Mouse (Mus musculus) limb, embryonic 12.5 days (tissue): Measurements from ENCODE around the gene Calca. TPM values are rescaled to one million over a fixed set of nuclear protein-coding genes. Genes with fewer than 3 reads are reported as not detected.
"Not testable (repeated sequence)": the region's sequence is repeated elsewhere in the genome, so short reads cannot be mapped to it uniquely, and the experiment has no call there.

Experiments
- ATAC-seq: fragments of 200-750 bp; cut with Nextera tagmentation; 2 replicates; pipeline ENCODE4 v1.8.0; 2017; ENCODE audit warnings: low read depth, moderate TSS enrichment; ENCODE audit not compliant: insufficient number of reproducible peaks, insufficient read depth, low FRiP score, low TSS enrichment
- H3K27ac ChIP-seq: fragments of 300-500 bp; sonication (generic); 2 replicates; pipeline ENCODE4 v1.5.1; 2016; ENCODE audit warnings: mild to moderate bottlenecking, moderate library complexity
- H3K27me3 ChIP-seq: fragments of 300-500 bp; sonication (generic); 2 replicates; pipeline ENCODE4 v1.6.1; 2016; ENCODE audit warnings: mild to moderate bottlenecking, moderate library complexity
- H3K36me3 ChIP-seq: fragments of 300-500 bp; sonication (generic); 2 replicates; pipeline ENCODE4 v1.6.1; 2016; ENCODE audit warnings: mild to moderate bottlenecking, moderate library complexity
- H3K4me1 ChIP-seq: fragments of 300-500 bp; sonication (generic); replicated peaks from 2 replicates; pipeline ENCODE4 v1.6.1; 2016
- H3K4me2 ChIP-seq: fragments of 300-500 bp; sonication (generic); 2 replicates; pipeline ENCODE4 v1.6.1; 2016; ENCODE audit warnings: mild to moderate bottlenecking, moderate library complexity
- H3K4me3 ChIP-seq: fragments of 300-500 bp; sonication (generic); replicated peaks from 2 replicates; pipeline ENCODE4 v1.5.1; 2016; ENCODE audit warnings: mild to moderate bottlenecking
- H3K9ac ChIP-seq: fragments of 300-500 bp; sonication (generic); replicated peaks from 2 replicates; pipeline ENCODE4 v1.6.1; 2016; ENCODE audit warnings: mild to moderate bottlenecking, moderate library complexity
- H3K9me3 ChIP-seq: fragments of 300-500 bp; sonication (generic); 2 replicates; pipeline ENCODE4 v1.6.1; 2016; ENCODE audit warnings: mild to moderate bottlenecking, moderate library complexity
- WGBS: fragments of 180-500 bp; shearing (Covaris S2); methylation state at CpG from one replicate; pipeline ENCODE4 v1.1.7; 2016; 5-methylcytosine and 5-hydroxymethylcytosine counted together
- polyA plus RNA-seq: library from polyadenylated mRNA; unstranded; fragments of >200 nt; fragmentation: Nextera tagmentation; extraction: Ambion mirVana; gene quantifications from 2 replicates; pipeline ENCODE4 v1.2.1, GENCODE M21; 2016

Gene Calca
- polyA plus RNA-seq = 0.86 and 1.1 TPM in 2 replicates

DNA sequence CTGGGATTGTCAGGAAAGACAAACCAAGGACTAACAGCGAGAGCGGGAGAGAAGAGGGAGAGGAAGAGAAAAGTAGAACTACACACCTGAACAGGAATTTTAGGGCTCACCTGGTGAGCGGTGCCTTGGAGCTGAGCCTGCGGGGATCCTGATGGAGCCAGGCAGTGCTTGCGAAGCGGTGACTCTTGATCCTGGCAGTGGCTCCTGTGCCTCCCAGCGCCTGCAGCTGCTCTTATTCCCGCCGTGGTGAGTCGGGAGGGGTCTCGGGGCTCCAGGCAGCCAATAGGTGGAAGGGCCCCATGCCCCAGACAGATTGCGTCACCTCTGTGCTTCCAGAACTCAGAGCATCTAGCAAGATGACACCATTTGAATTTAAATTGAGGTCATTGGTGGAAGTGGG is at the start of gene Calca:
Gene Calca, minus strand, starts transcription at position 256 of the 400 bp plus-strand sequence.
- no peak within 1 kb of the TSS for H3K9ac ChIP-seq
- H3K4me1 ChIP-seq = peaks cover 10% of the 10 kb centered on the region
- ATAC-seq = no peak
- no peaks in the 10 kb centered on the region for H3K9me3 ChIP-seq
- peaks cover 53% of the 10 kb centered on the region for H3K27me3 ChIP-seq
- H3K36me3 ChIP-seq = no peaks in the 10 kb centered on the region
- WGBS = under 1% methylated on average over 12 of the region's 12 CpGs
- peak within 1 kb of the TSS; percentile 74 for H3K4me2 ChIP-seq
- H3K4me3 ChIP-seq = peak within 1 kb of the TSS; percentile 38
- no peak within 1 kb of the TSS for H3K27ac ChIP-seq

DNA sequence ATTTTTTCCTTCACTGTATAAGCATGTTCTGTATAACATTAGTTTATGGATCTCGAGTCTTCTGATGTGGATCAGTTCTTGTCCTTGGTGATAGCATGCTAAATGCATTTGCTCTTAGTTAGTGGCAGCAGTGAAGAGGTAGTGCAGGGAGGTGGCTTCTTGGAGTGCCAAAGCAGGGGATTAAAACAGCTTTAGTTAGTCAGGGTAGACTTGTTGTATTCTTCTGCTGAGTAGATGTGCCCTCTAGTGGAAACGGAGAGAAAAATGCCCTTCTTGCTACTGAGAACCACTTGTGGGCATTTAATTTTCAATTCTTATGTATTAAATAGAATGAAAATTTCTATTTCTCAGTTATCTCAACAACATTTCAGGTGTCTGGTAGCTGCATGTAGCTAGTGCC is 36.5 kb upstream of the Calca start:
- H3K27ac ChIP-seq = no peak overlapping the region
- no peak overlapping the region for H3K4me3 ChIP-seq
- ATAC-seq = no peak
- H3K4me2 ChIP-seq = no peak overlapping the region
- no peaks in the 10 kb centered on the region for H3K4me1 ChIP-seq
- no peaks in the 10 kb centered on the region for H3K9me3 ChIP-seq
- H3K27me3 ChIP-seq = no peaks in the 10 kb centered on the region
- no peaks in the 10 kb centered on the region for H3K36me3 ChIP-seq
- 34% methylated on average over 2 of the region's 2 CpGs for WGBS
- no peak overlapping the region for H3K9ac ChIP-seq

- Histone ChIP-seq H3K4me2 (no peak overlapping the region), H3K9me3 (no peaks in the 10 kb centered on the region), H3K4me3 (no peak overlapping the region), H3K27ac (no peak overlapping the region), H3K4me1 (no peaks in the 10 kb centered on the region), H3K9ac (no peak overlapping the region), H3K27me3 (no peaks in the 10 kb centered on the region), H3K36me3 (no peaks in the 10 kb centered on the region)
- 88% methylated on average over 1 of the region's 1 CpGs for whole genome bisulfite sequencing
- no peak for ATAC-seq
These were observed 35.2 kb upstream of the Calca start for GRCm38 (mm10) chr7:114671405-114671804.

DNA sequence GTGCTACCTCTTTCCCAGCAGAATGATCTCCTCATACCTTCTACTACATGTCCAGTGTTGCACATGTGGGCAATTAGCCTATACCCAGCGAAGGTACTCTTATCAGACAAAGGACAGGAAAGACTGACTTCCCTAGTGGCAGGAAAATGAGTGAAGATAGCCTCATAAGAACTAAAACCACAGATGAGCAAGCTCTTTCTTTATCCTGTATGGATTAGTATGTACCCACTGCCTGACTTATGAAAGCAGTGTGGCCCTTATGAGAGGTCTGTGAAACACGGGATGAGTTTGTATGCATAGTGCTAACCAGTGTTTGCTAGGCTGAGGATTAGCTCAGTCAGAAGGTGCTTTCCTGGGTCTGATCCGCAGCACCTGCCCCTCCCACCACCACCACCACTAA is 13.6 kb upstream of the Calca start:
- no peaks in the 10 kb centered on the region for H3K4me1 ChIP-seq
- no peak for ATAC-seq

GRCm38 (mm10) chr7:114648791-114649190 is 12.6 kb upstream of the Calca start:
- H3K9ac ChIP-seq = no peak overlapping the region
- no peak for ATAC-seq

More for the DNA sequence above, 13.6 kb upstream of the Calca start:
- Histone ChIP-seq H3K9ac (no peak overlapping the region), H3K27ac (no peak overlapping the region), H3K9me3 (no peaks in the 10 kb centered on the region), H3K4me3 (no peak overlapping the region), H3K27me3 (0 out of 2 replicates have a peak, but pooled peaks cover 4% of the 10 kb centered on the region), H3K36me3 (no peaks in the 10 kb centered on the region), H3K4me2 (no peak overlapping the region)
- WGBS = 55% methylated on average over 3 of the region's 3 CpGs

DNA sequence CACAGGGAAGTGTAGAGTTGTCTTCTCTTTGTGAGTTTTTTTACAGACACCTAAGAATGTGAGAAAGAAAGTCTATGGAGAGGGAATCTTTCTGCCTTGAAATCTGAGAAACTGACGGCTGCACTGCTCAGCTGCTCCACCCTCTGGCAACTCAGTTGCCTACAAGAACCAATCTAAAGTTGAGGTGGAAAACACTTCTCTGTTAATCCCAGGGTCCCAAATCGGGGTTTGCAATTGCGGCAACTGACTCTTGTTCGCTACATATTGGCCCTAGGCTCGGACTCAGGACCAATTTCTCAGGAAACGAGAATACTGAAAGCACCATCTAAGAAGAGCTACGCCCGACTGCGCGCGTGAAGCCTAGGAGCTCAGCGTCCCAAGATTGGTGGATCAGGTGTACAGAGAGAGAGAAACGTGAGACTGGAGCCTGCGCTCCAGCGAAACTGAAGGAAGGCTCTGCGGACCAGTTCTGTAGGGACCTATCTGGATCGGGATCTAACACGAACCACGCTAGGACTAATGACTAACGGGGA is 522 bp downstream of the Calca start:
- H3K4me3 ChIP-seq = peak overlapping the region; percentile 38
- H3K27ac ChIP-seq = no peak overlapping the region
- under 1% methylated on average over 20 of the region's 20 CpGs for WGBS
- H3K36me3 ChIP-seq = no peaks in the 10 kb centered on the region
- ATAC-seq = no peak
- no peaks in the 10 kb centered on the region for H3K9me3 ChIP-seq
- H3K9ac ChIP-seq = no peak overlapping the region
- peaks cover 10% of the 10 kb centered on the region for H3K4me1 ChIP-seq
- H3K4me2 ChIP-seq = peak overlapping the region; percentile 74
- H3K27me3 ChIP-seq = peaks cover 53% of the 10 kb centered on the region

More at GRCm38 (mm10) chr7:114648791-114649190, 12.6 kb upstream of the Calca start:
- H3K4me3 ChIP-seq = no peak overlapping the region
- WGBS = 55% methylated on average over 3 of the region's 3 CpGs
- H3K27me3 ChIP-seq = 0 out of 2 replicates have a peak, but pooled peaks cover 4% of the 10 kb centered on the region
- H3K4me2 ChIP-seq = no peak overlapping the region
- no peaks in the 10 kb centered on the region for H3K9me3 ChIP-seq
- no peaks in the 10 kb centered on the region for H3K4me1 ChIP-seq
- H3K36me3 ChIP-seq = no peaks in the 10 kb centered on the region
- no peak overlapping the region for H3K27ac ChIP-seq

- Histone ChIP-seq H3K4me3 (no peak overlapping the region), H3K36me3 (no peaks in the 10 kb centered on the region), H3K4me2 (no peak overlapping the region), H3K4me1 (peaks cover 10% of the 10 kb centered on the region), H3K9ac (no peak overlapping the region), H3K27ac (no peak overlapping the region), H3K9me3 (no peaks in the 10 kb centered on the region), H3K27me3 (peaks cover 53% of the 10 kb centered on the region)
- ATAC-seq = no peak
- 73% methylated on average over 7 of the region's 7 CpGs for WGBS
These were observed 1.8 kb downstream of the Calca start for GRCm38 (mm10) chr7:114634386-114634785.

DNA sequence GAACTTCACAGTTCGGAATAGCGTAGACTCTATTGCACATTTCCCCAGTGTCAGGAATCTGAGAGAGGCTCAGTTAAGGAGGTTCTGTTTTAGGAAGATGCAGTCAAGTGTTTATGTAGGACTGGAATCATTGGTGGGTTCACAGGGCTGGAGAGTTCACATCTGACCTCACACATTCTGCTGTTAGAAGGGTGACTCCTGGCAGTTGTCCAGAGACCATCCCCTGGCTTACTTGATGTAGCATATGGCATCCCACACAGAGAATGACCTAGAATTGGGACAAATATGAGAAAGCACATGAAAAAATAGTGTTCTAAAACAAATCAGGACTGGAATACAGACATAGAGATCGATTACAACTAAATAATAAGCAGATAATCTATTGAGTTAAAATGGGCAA is 10.2 kb downstream of the Calca start:
- WGBS = 98% methylated on average over 3 of the region's 3 CpGs

GRCm38 (mm10) chr7:114616759-114617158 is 19.4 kb downstream of the Calca start:
- Histone ChIP-seq H3K36me3 (no peaks in the 10 kb centered on the region), H3K9ac (no peak overlapping the region), H3K9me3 (no peaks in the 10 kb centered on the region), H3K4me3 (no peak overlapping the region), H3K4me1 (no peaks in the 10 kb centered on the region), H3K27me3 (no peaks in the 10 kb centered on the region), H3K4me2 (no peak overlapping the region), H3K27ac (no peak overlapping the region)
- 90% methylated on average over 6 of the region's 6 CpGs for WGBS
- ATAC-seq = no peak

More for the DNA sequence above, 10.2 kb downstream of the Calca start:
- H3K27ac ChIP-seq = no peak overlapping the region
- no peak overlapping the region for H3K4me2 ChIP-seq
- ATAC-seq = no peak
- H3K4me3 ChIP-seq = no peak overlapping the region
- no peaks in the 10 kb centered on the region for H3K36me3 ChIP-seq
- no peaks in the 10 kb centered on the region for H3K27me3 ChIP-seq
- H3K9ac ChIP-seq = no peak overlapping the region
- no peaks in the 10 kb centered on the region for H3K9me3 ChIP-seq
- H3K4me1 ChIP-seq = no peaks in the 10 kb centered on the region

DNA sequence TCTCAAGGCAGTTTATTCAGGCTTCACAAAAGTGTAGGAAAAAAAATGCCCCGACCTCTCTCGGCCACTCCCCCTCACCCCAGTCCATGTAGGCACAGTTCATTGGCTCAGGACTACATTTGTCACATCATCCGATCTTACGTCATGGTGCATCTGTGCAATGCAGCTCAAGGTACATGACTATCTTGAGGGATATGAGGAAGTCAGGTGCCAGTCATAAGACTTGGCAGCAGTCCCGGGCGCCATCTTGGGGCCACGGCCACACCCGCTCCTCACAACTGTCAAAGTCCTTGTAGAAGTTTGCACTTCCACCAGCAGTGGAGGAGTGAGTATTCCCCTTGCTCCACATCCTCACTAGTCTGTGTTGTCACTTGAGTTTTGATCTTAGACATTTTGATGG is 41.8 kb downstream of the Calca start:
- H3K27me3 ChIP-seq, H3K36me3 ChIP-seq, H3K27ac ChIP-seq, H3K9me3 ChIP-seq, ATAC-seq, H3K9ac ChIP-seq, H3K4me3 ChIP-seq, H3K4me2 ChIP-seq, H3K4me1 ChIP-seq: not testable (repeated sequence)
- WGBS = 92% methylated on average over 8 of the region's 8 CpGs

GRCm38 (mm10) chr7:114582441-114582840 is 53.7 kb downstream of the Calca start:
- ATAC-seq = no peak
- no peak overlapping the region for H3K4me2 ChIP-seq
- no peaks in the 10 kb centered on the region for H3K27me3 ChIP-seq
- H3K4me3 ChIP-seq = no peak overlapping the region
- WGBS = 63% methylated on average over 2 of the region's 2 CpGs
- H3K36me3 ChIP-seq = no peaks in the 10 kb centered on the region
- H3K9me3 ChIP-seq = no peaks in the 10 kb centered on the region
- H3K4me1 ChIP-seq = no peaks in the 10 kb centered on the region
- no peak overlapping the region for H3K9ac ChIP-seq
- H3K27ac ChIP-seq = no peak overlapping the region
